Mouse (Mus musculus) neural tube, embryonic 12.5 days (tissue): ENCODE measurements at regions not wholly inside any gene's neighbourhood (a gene's known extent, or its start where the extent isn't known, plus 50 kb on each side); places are given as distances from the start of the nearest gene placed in this dataset.

ENCODE experiments used
- ATAC-seq: fragments of 200-750 bp; cut with Nextera tagmentation; 2 replicates; pipeline ENCODE4 v1.8.0; 2017; ENCODE audit warnings: low read depth, mild to moderate bottlenecking, moderate TSS enrichment, moderate library complexity; ENCODE audit not compliant: low FRiP score
- H3K27ac ChIP-seq: fragments of 300-500 bp; sonication (generic); 2 replicates; pipeline ENCODE4 v1.5.1; 2016
- H3K27me3 ChIP-seq: fragments of 300-500 bp; sonication (generic); replicated peaks from 2 replicates; pipeline ENCODE4 v1.6.1; 2016; ENCODE audit warnings: mild to moderate bottlenecking
- H3K36me3 ChIP-seq: fragments of 300-500 bp; sonication (generic); 2 replicates; pipeline ENCODE4 v1.6.1; 2016; ENCODE audit warnings: mild to moderate bottlenecking
- H3K4me1 ChIP-seq: fragments of 300-500 bp; sonication (generic); 2 replicates; pipeline ENCODE4 v1.6.1; 2016
- H3K4me2 ChIP-seq: fragments of 300-500 bp; sonication (generic); replicated peaks from 2 replicates; pipeline ENCODE4 v1.6.1; 2016; ENCODE audit warnings: mild to moderate bottlenecking
- H3K4me3 ChIP-seq: fragments of 300-500 bp; sonication (generic); 2 replicates; pipeline ENCODE4 v1.5.1; 2016
- H3K9ac ChIP-seq: fragments of 300-500 bp; sonication (generic); 2 replicates; pipeline ENCODE4 v1.6.1; 2016; ENCODE audit warnings: mild to moderate bottlenecking
- H3K9me3 ChIP-seq: fragments of 300-500 bp; sonication (generic); 2 replicates; pipeline ENCODE4 v1.6.1; 2016; ENCODE audit warnings: mild to moderate bottlenecking
- WGBS: fragments of 180-500 bp; shearing (Covaris S2); methylation state at CpG from one replicate; pipeline ENCODE4 v1.1.7; 2016; 5-methylcytosine and 5-hydroxymethylcytosine counted together

DNA sequence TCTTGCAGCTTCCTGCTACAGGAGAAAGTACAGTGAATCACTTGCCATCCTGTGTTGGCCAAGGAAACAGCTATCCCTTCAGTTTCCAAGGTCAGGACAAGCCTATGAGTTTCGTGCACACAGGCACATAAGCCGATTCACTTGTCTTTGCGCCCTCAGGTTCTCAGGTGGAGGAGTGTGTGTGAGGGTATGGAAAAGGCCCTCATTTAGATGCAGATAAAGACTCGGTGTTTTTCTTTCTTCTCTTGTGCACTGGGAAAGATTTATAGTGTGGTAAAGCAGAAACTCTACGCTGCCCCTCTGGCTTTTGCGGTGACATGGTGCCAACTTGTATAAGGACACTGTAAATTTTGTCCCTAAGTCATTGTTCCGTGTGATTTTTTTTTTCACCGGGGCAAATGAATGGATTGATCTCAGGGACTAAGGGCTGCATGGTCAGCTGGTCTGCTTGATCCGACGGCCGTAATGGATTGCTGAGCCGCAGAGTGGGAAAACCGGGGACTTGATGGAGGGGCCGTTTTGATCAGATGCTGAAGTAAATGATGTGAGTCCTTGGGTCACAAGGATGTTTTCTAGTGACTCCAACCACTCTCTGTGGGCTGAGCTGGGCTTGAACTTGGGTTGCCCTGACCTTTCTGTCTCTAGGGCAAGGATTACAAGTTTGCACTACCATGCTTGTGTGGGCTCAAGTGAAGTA, 65.4 kb upstream of the Prickle1 start:
- Histone ChIP-seq H3K9ac (no peak overlapping the region), H3K9me3 (0 out of 2 replicates have a peak, but pooled peaks cover 4% of the 10 kb centered on the region), H3K36me3 (no peaks in the 10 kb centered on the region), H3K4me3 (no peak overlapping the region), H3K4me2 (no peak overlapping the region), H3K4me1 (no peaks in the 10 kb centered on the region), H3K27me3 (no peaks in the 10 kb centered on the region), H3K27ac (no peak overlapping the region)
- 52% methylated on average over 14 of the region's 14 CpGs for WGBS
- ATAC-seq: no peak

DNA sequence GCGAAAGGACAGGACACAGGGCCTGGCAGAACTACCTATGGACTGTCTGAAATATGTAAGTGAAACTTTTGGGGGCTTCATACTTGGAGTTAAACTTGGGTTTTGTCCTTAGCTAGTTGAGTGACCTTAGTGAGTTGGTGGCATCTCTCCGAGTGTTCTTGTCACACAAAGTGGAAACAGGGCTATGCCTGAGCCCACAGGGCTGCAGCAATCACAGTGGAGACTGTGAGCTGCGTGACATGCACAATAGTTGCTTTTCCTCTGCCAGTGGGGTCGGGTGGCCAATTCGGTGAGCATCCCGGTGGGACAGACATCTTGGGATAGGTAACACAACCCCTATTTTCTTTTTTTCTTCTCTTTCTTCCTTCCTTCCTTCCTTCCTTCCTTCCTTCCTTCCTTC, 61.5 kb upstream of the Prickle1 start:
- ATAC-seq: no peak
- Histone ChIP-seq H3K27me3 (no peaks in the 10 kb centered on the region), H3K36me3 (no peaks in the 10 kb centered on the region), H3K9me3 (0 out of 2 replicates have a peak, but pooled peaks cover 4% of the 10 kb centered on the region), H3K4me3 (no peak overlapping the region), H3K27ac (no peak overlapping the region), H3K4me1 (no peaks in the 10 kb centered on the region), H3K9ac (no peak overlapping the region), H3K4me2 (no peak overlapping the region)
- WGBS: 92% methylated on average over 6 of the region's 6 CpGs

DNA sequence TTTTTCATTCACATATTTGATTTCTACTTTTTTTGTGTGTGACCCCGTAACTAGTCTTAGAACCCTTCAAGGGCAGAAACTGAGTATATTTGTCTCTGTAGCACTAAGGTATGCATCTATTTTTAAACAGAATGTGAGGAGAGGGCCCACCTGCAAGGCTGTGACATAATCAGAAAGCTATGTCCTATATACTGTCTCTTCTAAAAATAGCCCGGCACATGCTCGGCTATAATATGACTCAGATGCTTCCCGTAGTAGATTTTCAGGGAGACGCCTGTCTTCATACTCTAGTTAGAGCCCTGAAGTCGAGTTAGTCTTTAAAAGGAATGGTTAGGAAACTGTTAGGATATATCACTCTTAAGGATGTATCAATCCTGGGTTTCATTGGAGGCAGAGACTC, 61.0 kb upstream of the Prickle1 start:
- H3K9ac ChIP-seq: no peak overlapping the region
- WGBS: 83% methylated on average over 6 of the region's 6 CpGs
- ATAC-seq: no peak
- no peak overlapping the region for H3K4me3 ChIP-seq
- H3K27me3 ChIP-seq: no peaks in the 10 kb centered on the region
- H3K4me1 ChIP-seq: no peaks in the 10 kb centered on the region
- H3K36me3 ChIP-seq: no peaks in the 10 kb centered on the region
- no peak overlapping the region for H3K4me2 ChIP-seq
- 0 out of 2 replicates have a peak, but pooled peaks cover under 1% of the 10 kb centered on the region for H3K9me3 ChIP-seq
- no peak overlapping the region for H3K27ac ChIP-seq

DNA sequence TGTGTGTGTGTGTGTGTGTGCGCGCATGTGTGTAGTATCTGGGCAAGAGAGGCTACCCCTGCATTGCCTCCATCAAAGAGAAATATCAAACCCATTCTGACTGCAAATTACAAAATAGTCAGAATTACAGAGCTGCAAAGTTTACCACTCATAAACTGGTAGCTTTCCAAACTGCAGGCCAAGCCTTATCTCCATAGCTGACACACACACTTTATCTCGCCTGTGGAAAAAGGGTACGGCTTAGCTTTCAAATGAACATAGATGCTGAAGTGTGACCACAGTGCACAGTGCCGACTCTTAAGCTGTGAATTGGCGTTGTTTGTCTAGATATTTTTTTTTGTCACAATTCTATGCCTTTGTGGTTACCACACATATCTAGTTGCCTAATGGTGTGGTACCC, 60.1 kb upstream of the Prickle1 start:
- Histone ChIP-seq H3K4me2 (no peak overlapping the region), H3K4me3 (no peak overlapping the region), H3K36me3 (no peaks in the 10 kb centered on the region), H3K27ac (no peak overlapping the region), H3K27me3 (no peaks in the 10 kb centered on the region), H3K4me1 (no peaks in the 10 kb centered on the region), H3K9me3 (no peaks in the 10 kb centered on the region), H3K9ac (no peak overlapping the region)
- no peak for ATAC-seq
- WGBS: 95% methylated on average over 6 of the region's 6 CpGs

DNA sequence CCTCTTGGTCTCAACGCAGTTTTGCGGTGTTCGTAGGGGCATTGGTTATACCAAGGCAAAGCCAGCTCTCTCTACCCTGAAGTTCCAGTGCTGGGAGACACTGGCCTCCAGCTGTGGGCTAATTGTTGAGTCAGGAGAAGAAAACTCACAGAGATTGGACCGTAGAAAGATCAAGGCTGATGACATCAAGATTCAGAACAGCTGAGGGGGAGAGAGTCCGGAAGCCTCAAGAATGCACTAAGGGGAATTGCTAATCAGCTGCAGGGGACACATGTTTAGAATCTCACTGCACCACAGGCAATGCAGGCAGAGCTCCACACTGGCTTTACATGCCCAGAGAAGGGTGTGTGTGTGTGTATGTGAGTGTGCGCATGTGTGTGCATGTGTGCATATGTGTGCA, 59.6 kb upstream of the Prickle1 start:
- no peak for ATAC-seq
- no peaks in the 10 kb centered on the region for H3K27me3 ChIP-seq
- H3K9me3 ChIP-seq: no peaks in the 10 kb centered on the region
- H3K4me1 ChIP-seq: no peaks in the 10 kb centered on the region
- H3K9ac ChIP-seq: no peak overlapping the region
- H3K27ac ChIP-seq: no peak overlapping the region
- no peak overlapping the region for H3K4me2 ChIP-seq
- WGBS: 95% methylated on average over 6 of the region's 6 CpGs
- no peak overlapping the region for H3K4me3 ChIP-seq
- no peaks in the 10 kb centered on the region for H3K36me3 ChIP-seq

DNA sequence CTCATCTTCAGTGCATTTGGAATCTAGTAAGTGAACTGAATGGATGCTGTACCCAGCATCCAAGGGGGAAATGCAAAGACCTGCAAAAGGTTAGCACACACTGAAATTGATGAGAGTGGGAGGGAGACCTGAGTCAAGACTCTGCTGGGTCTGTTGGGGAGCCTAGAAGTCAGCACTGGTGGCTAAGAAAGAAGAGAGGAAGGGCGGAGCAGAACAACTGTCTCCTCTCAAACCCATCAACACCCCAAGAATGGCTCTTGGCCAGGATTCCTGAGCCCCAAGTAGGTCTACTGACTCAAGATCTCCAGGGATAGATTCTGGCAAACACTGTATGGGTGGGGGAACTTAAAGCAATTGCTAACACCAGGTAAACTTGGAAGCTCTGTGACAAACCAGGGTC, 57.7 kb upstream of the Prickle1 start:
- no peak overlapping the region for H3K27ac ChIP-seq
- no peaks in the 10 kb centered on the region for H3K4me1 ChIP-seq
- no peak for ATAC-seq
- no peak overlapping the region for H3K9ac ChIP-seq
- no peaks in the 10 kb centered on the region for H3K36me3 ChIP-seq
- no peak overlapping the region for H3K4me3 ChIP-seq
- H3K27me3 ChIP-seq: no peaks in the 10 kb centered on the region
- H3K4me2 ChIP-seq: no peak overlapping the region
- 100% methylated on average over 1 of the region's 1 CpGs for WGBS
- H3K9me3 ChIP-seq: no peaks in the 10 kb centered on the region

DNA sequence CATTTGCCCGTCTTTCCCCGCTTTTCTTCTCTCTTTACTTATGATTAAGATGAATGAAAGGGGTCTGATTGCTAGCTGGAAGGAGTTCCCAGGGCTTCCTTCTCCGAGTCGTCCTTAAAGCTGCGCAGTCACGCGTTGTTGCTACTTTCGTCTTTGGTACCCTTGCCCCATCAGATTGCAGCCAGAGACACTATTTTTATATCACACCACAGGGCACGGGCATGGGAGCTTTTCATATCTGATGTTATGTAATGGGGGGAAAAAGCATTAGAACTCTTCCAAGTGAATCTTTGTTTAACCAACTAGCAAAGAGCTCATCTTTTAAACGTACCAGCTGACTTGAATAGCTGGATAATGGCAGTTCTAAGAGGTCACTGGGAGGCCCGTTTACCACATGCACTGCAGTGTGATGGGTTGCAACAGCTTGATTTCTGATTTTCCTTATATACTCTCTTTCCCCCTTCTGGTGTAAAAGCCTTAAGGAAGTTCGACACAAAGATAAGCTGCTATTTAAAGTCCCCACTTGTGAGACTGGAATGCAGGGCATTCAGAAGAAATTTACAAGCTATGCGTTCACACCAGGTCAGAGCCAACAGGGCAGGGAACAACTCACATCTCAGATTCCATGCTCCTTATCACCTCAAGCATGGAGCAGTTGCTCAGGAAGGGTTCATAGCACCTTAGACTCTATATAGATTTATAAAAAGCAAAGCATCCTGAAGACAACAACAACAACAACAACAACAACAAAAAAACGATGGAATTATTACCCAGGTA, 55.5 kb upstream of the Prickle1 start:
- Histone ChIP-seq H3K4me3 (no peak overlapping the region), H3K27ac (no peak overlapping the region), H3K4me2 (no peak overlapping the region), H3K27me3 (no peaks in the 10 kb centered on the region), H3K9ac (no peak overlapping the region), H3K9me3 (no peaks in the 10 kb centered on the region), H3K4me1 (no peaks in the 10 kb centered on the region), H3K36me3 (no peaks in the 10 kb centered on the region)
- ATAC-seq: no peak
- 75% methylated on average over 14 of the region's 14 CpGs for WGBS

DNA sequence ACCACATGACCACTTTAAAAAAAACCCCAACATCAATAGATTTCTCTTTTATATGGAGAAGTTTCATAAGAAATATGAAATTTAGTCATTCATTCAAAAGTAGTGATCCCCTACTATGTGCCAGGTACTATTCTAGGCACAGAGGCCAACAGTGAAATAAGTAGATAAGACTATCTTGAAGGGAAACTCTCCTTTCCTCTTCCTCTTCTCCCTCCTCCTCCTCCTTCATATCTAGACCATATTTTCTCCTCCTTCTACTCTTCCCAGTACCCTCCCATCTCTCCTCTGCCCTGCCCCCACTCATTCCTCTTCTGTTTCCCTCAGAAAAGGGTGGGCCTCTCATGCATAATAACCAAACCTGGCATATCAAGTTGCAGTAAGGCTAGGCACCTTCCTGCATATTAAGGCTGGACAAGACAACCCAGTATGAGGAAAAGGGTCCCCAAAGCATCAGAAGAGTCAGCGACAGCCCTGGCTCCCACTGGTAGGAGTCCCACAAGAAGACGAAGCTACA, 54.4 kb upstream of the Prickle1 start:
- no peak overlapping the region for H3K4me2 ChIP-seq
- H3K27ac ChIP-seq: no peak overlapping the region
- no peaks in the 10 kb centered on the region for H3K36me3 ChIP-seq
- H3K9ac ChIP-seq: no peak overlapping the region
- ATAC-seq: no peak
- no peaks in the 10 kb centered on the region for H3K9me3 ChIP-seq
- H3K27me3 ChIP-seq: no peaks in the 10 kb centered on the region
- no peak overlapping the region for H3K4me3 ChIP-seq
- WGBS: 93% methylated on average over 2 of the region's 2 CpGs
- no peaks in the 10 kb centered on the region for H3K4me1 ChIP-seq

DNA sequence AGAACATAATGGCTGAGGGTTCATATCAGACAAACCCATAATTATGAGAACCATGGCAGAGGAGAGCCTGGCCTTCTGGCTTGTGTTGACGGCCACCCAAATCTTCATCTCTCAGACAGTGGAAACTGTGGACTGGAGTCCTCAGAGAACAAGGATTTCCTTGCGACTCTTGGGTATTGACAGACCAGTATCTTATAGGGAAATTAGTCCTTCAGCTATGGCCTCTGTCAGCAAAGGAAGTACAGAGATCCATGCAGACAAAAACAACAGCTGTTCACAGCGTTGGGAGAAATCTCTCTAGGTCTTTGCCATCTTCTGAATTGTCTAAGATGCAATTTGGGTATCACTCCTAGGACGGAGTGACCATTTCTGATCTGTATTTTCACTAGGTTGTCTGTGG, 53.0 kb upstream of the Prickle1 start:
- no peak for ATAC-seq
- no peaks in the 10 kb centered on the region for H3K27me3 ChIP-seq
- no peak overlapping the region for H3K9ac ChIP-seq
- H3K9me3 ChIP-seq: no peaks in the 10 kb centered on the region
- H3K36me3 ChIP-seq: no peaks in the 10 kb centered on the region
- no peak overlapping the region for H3K4me3 ChIP-seq
- H3K4me2 ChIP-seq: no peak overlapping the region
- H3K27ac ChIP-seq: no peak overlapping the region
- H3K4me1 ChIP-seq: no peaks in the 10 kb centered on the region
- WGBS: 80% methylated on average over 4 of the region's 4 CpGs

DNA sequence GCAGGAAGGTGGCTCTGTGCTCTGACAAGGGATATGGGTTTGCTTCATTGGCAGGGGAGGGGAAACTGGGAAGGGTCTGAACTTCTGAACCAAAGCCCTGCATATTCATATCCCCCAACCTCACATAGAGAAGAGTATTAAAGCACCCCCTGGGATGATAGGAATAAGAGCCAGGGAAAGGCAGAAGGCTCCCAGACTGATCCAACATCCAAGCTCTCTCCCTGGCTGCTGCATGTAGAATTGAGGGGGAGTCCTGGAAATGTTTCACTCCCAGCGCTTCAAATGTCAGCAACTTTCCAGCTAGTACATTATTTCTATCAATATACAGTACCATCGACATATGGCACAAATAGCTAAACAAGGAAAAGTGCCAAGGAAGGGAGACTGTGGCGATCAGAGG, 51.1 kb upstream of the Prickle1 start:
- no peaks in the 10 kb centered on the region for H3K4me1 ChIP-seq
- WGBS: 93% methylated on average over 3 of the region's 3 CpGs
- H3K4me3 ChIP-seq: no peak overlapping the region
- H3K9me3 ChIP-seq: no peaks in the 10 kb centered on the region
- ATAC-seq: no peak
- H3K4me2 ChIP-seq: no peak overlapping the region
- H3K27me3 ChIP-seq: no peaks in the 10 kb centered on the region
- no peak overlapping the region for H3K9ac ChIP-seq
- H3K27ac ChIP-seq: no peak overlapping the region
- H3K36me3 ChIP-seq: no peaks in the 10 kb centered on the region

DNA sequence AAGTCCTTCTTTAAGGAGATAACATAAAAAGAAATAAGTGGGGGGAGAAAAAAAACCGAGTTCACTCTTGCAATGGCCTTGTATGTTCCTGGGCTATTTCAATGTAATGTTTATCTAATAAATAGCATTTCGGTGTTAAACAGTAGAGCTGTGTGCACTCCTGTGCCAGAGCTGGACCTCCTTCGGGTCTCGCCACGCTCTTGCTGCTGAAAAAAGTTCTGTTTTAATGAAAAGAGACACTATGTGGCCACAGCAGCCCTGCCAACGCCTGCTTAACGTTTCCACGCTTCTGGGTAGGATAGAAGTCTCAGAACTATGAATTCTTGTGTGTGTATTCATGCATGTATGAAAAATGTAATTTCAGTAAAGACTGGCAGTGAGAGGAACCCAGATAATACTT, 50.3 kb upstream of the Prickle1 start:
- Histone ChIP-seq H3K9me3 (no peaks in the 10 kb centered on the region), H3K4me1 (no peaks in the 10 kb centered on the region), H3K4me2 (no peak overlapping the region), H3K36me3 (no peaks in the 10 kb centered on the region), H3K9ac (no peak overlapping the region), H3K27ac (no peak overlapping the region), H3K4me3 (no peak overlapping the region), H3K27me3 (no peaks in the 10 kb centered on the region)
- ATAC-seq: no peak
- 85% methylated on average over 8 of the region's 8 CpGs for WGBS
